Mouse (Mus musculus) left cerebral cortex, adult 11 months (tissue): Measurements from ENCODE around the gene Prok1.

Experiments
- DNase-seq: peaks from one replicate; pipeline ENCODE4 v3.0.0; 2022; ENCODE audit warnings: low spot score

Prok1 gene

DNA sequence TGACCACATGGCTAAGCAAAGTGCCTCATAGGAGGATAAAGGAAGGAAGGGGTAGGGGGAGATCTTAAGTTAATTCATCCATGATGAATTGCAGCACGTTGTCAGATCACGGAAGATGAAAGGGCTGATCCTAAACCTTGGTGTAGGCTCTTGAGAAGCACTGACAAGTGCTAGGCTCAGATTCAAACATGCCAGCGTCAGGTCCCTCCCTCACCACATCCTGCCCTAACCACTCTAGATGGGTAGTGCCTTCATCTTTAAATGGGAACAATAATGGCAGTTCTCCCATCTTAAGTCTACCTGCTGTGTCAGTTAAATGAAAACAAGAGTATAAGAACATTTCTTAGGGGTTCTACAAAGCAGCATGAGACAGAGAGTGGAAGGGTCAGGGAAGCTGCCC is 53.9 kb downstream of the Prok1 start:
- no peak for DNase-seq

DNA sequence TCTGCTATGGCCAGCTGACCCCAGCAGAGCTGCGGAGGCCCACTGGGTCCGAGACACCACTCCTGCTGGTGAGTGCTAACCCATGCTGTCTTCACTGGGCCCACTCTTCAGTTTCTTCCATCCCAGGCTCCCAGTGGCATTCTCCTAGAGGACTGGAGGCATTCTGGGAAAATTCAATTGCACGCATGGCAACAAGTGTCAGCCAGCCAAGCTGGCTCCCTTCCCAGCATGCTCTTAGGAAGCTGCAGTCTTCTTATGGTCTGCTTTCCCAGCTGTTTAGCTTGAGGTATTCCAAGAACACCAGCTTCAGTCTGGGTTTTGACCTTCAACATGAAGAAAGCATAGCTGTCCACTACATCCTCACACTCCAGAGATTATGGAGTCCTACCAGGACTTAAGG is 56.3 kb downstream of the Prok1 start:
- DNase-seq = no peak
